Mouse (Mus musculus) limb, embryonic 15.5 days (tissue): ENCODE measurements around the gene Rps6kl1. TPM values are rescaled to one million over a fixed set of nuclear protein-coding genes. Genes with fewer than 3 reads are reported as not detected.

Experiments
- ATAC-seq: fragments of 200-750 bp; cut with Nextera tagmentation; 2 replicates; pipeline ENCODE4 v1.8.0; 2017; ENCODE audit warnings: low read depth, moderate TSS enrichment; ENCODE audit not compliant: insufficient number of reproducible peaks, low FRiP score, low TSS enrichment
- H3K27ac ChIP-seq: fragments of 300-500 bp; sonication (generic); 2 replicates; pipeline ENCODE4 v1.5.1; 2015; ENCODE audit warnings: moderate library complexity, mild to moderate bottlenecking, inconsistent platforms
- H3K27me3 ChIP-seq: fragments of 300-500 bp; sonication (generic); 2 replicates; pipeline ENCODE4 v1.6.1; 2015; ENCODE audit warnings: inconsistent platforms
- H3K36me3 ChIP-seq: fragments of 300-500 bp; sonication (generic); 2 replicates; pipeline ENCODE4 v1.6.1; 2015; ENCODE audit warnings: inconsistent platforms
- H3K4me1 ChIP-seq: fragments of 300-500 bp; sonication (generic); 2 replicates; pipeline ENCODE4 v1.6.1; 2015; ENCODE audit warnings: inconsistent platforms
- H3K4me2 ChIP-seq: fragments of 300-500 bp; sonication (generic); 2 replicates; pipeline ENCODE4 v1.6.1; 2015; ENCODE audit warnings: mild to moderate bottlenecking, inconsistent platforms
- H3K4me3 ChIP-seq: fragments of 300-500 bp; sonication (generic); 2 replicates; pipeline ENCODE4 v1.5.1; 2015; ENCODE audit warnings: mild to moderate bottlenecking, inconsistent platforms
- H3K9ac ChIP-seq: fragments of 300-500 bp; sonication (generic); 2 replicates; pipeline ENCODE4 v1.6.1; 2015; ENCODE audit warnings: inconsistent platforms
- H3K9me3 ChIP-seq: fragments of 300-500 bp; sonication (generic); 2 replicates; pipeline ENCODE4 v1.6.1; 2016; ENCODE audit warnings: inconsistent platforms
- WGBS: fragments of 180-500 bp; shearing (Covaris S2); methylation state at CpG from one replicate; pipeline ENCODE4 v1.1.7; 2015; 5-methylcytosine and 5-hydroxymethylcytosine counted together
- polyA plus RNA-seq: library from polyadenylated mRNA; unstranded; fragments of >200 nt; fragmentation: Nextera tagmentation; extraction: Ambion mirVana; gene quantifications from 2 replicates; pipeline ENCODE4 v1.2.1, GENCODE M21; 2015

Rps6kl1 gene
- polyA plus RNA-seq, 1 experiment from 2014 or later, result 0.88 TPM

DNA sequence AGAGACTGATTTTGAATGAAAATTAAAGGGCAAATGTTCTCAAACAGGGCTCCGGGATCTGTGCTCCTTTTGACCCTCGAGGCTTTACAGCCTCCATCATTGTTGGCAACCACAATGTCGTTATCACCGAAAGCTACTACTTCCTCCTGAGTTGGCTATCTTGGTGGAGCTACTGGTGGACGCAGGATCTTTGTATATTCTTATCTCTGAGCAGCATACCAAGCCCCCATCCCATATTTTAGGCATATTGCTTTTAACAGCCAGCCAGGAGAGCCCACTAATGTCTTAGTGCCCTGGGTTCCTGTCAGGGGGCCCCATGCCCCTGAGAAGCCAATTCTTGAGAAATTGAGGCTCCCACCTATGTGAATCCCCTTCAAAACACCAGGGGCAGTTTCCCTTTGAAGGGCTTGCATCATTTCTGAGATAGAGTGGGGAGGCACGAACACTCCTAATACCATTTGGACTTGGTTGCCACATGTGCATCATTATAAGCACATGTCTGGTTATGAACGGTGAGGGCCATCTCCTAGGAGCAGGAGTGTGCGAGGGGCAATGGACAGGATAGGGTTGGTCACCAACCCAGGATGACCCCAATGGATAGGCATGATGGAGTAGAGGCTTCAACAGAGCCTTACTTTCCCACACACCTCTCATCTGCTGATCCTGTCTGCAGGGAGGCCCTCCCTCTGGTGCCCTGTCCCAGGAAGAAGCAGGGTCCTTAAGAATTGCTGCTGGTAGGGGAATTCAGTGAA lies 16.8 kb downstream of the Rps6kl1 start:
- Histone ChIP-seq H3K4me3 (no peak overlapping the region), H3K4me2 (no peak overlapping the region), H3K27ac (no peak overlapping the region), H3K27me3 (no peaks in the 10 kb centered on the region), H3K4me1 (peaks cover 7% of the 10 kb centered on the region), H3K9me3 (no peaks in the 10 kb centered on the region), H3K9ac (no peak overlapping the region), H3K36me3 (peaks cover 60% of the 10 kb centered on the region)
- ATAC-seq, result no peak
- 79% methylated on average over 8 of the region's 8 CpGs for WGBS

DNA sequence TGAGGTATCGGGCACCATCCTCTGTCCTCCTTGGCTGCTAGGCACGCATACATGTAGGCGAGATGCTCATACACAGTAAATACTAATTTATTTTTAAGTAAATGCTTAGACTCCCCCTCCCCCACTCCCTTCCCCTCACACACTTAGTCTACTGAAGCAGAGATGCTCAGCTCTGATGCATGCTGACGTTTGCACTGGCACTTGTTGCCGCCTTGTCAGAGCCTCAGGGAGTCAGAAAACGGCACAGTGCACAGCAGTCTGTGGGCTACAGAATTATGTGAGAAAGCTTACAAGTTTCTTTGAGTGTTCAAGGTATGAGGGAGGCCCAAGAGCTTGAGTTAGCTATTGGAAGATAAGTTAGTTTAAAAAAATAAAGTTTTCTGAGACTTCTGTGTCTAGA lies 19.7 kb downstream of the Rps6kl1 start:
- H3K4me1 ChIP-seq, result peaks cover 7% of the 10 kb centered on the region
- peaks cover 81% of the 10 kb centered on the region for H3K36me3 ChIP-seq
- 84% methylated on average over 6 of the region's 6 CpGs for WGBS

GRCm38 (mm10) chr12:85129426-85129978 lies 21.6 kb downstream of the Rps6kl1 start:
- no peak overlapping the region for H3K4me2 ChIP-seq
- WGBS, result 94% methylated on average over 9 of the region's 9 CpGs
- peaks cover 82% of the 10 kb centered on the region for H3K36me3 ChIP-seq

More for the DNA sequence above, 19.7 kb downstream of the Rps6kl1 start:
- no peaks in the 10 kb centered on the region for H3K27me3 ChIP-seq
- no peak overlapping the region for H3K4me3 ChIP-seq
- no peak overlapping the region for H3K27ac ChIP-seq
- H3K4me2 ChIP-seq, result no peak overlapping the region
- H3K9me3 ChIP-seq, result no peaks in the 10 kb centered on the region
- H3K9ac ChIP-seq, result no peak overlapping the region
- no peak for ATAC-seq

GRCm38 (mm10) chr12:85126986-85127603 lies 24.0 kb downstream of the Rps6kl1 start:
- Histone ChIP-seq H3K27ac (no peak overlapping the region), H3K36me3 (peaks cover 83% of the 10 kb centered on the region), H3K9ac (no peak overlapping the region), H3K27me3 (no peaks in the 10 kb centered on the region), H3K4me1 (no peaks in the 10 kb centered on the region), H3K9me3 (no peaks in the 10 kb centered on the region), H3K4me3 (no peak overlapping the region), H3K4me2 (no peak overlapping the region)
- ATAC-seq, result no peak
- WGBS, result 78% methylated on average over 8 of the region's 8 CpGs

More at GRCm38 (mm10) chr12:85129426-85129978, 21.6 kb downstream of the Rps6kl1 start:
- H3K4me1 ChIP-seq, result no peaks in the 10 kb centered on the region
- H3K9me3 ChIP-seq, result no peaks in the 10 kb centered on the region
- H3K9ac ChIP-seq, result no peak overlapping the region
- no peak overlapping the region for H3K4me3 ChIP-seq
- no peak for ATAC-seq
- H3K27me3 ChIP-seq, result no peaks in the 10 kb centered on the region
- H3K27ac ChIP-seq, result no peak overlapping the region

- Histone ChIP-seq H3K9ac (no peak overlapping the region), H3K4me3 (no peak overlapping the region), H3K4me1 (no peaks in the 10 kb centered on the region), H3K27ac (no peak overlapping the region), H3K36me3 (peaks cover 81% of the 10 kb centered on the region), H3K27me3 (no peaks in the 10 kb centered on the region), H3K9me3 (no peaks in the 10 kb centered on the region), H3K4me2 (no peak overlapping the region)
- ATAC-seq, result no peak
- WGBS, result 92% methylated on average over 5 of the region's 5 CpGs
These were observed 26.3 kb downstream of the Rps6kl1 start for GRCm38 (mm10) chr12:85124751-85125150.

GRCm38 (mm10) chr12:85123645-85124044 lies 27.4 kb downstream of the Rps6kl1 start:
- no peaks in the 10 kb centered on the region for H3K27me3 ChIP-seq
- H3K4me2 ChIP-seq, result no peak overlapping the region
- ATAC-seq, result no peak
- WGBS, result 93% methylated on average over 11 of the region's 11 CpGs
- peaks cover 83% of the 10 kb centered on the region for H3K36me3 ChIP-seq
- no peak overlapping the region for H3K4me3 ChIP-seq
- H3K27ac ChIP-seq, result no peak overlapping the region
- H3K4me1 ChIP-seq, result no peaks in the 10 kb centered on the region
- no peak overlapping the region for H3K9ac ChIP-seq
- no peaks in the 10 kb centered on the region for H3K9me3 ChIP-seq

GRCm38 (mm10) chr12:85123108-85123530 lies 27.9 kb downstream of the Rps6kl1 start:
- H3K4me3 ChIP-seq, result no peak overlapping the region
- ATAC-seq, result no peak
- no peaks in the 10 kb centered on the region for H3K9me3 ChIP-seq
- H3K4me1 ChIP-seq, result no peaks in the 10 kb centered on the region
- WGBS, result 94% methylated on average over 9 of the region's 9 CpGs
- no peaks in the 10 kb centered on the region for H3K27me3 ChIP-seq
- H3K36me3 ChIP-seq, result peaks cover 83% of the 10 kb centered on the region
- H3K9ac ChIP-seq, result no peak overlapping the region
- H3K27ac ChIP-seq, result no peak overlapping the region
- H3K4me2 ChIP-seq, result no peak overlapping the region

- WGBS, result 80% methylated on average over 9 of the region's 9 CpGs
- no peak for ATAC-seq
- Histone ChIP-seq H3K9ac (no peak overlapping the region), H3K4me3 (no peak overlapping the region), H3K27ac (no peak overlapping the region), H3K27me3 (no peaks in the 10 kb centered on the region), H3K4me1 (no peaks in the 10 kb centered on the region), H3K9me3 (no peaks in the 10 kb centered on the region), H3K36me3 (peaks cover 80% of the 10 kb centered on the region), H3K4me2 (no peak overlapping the region)
These were observed 29.1 kb downstream of the Rps6kl1 start for GRCm38 (mm10) chr12:85121806-85122459.

DNA sequence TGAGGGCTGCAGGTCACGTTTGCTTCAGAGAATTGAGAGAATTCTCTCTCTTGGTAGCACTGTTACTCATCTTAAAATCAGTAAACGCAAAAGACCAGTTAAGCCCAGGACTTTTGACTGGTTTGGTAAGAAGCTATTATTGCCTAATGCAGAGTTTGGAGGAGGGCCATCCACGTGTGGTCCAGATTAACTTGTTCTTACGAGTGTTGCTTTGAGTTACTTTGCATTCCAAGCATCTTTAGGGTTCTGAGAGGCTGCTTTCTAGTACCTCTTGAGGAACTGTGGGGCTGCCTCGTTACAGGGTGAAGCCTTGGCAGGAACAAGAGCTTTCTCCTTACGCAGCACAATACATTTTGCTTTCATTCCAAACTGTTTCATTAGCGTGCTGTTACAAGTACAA lies 35.4 kb downstream of the Rps6kl1 start:
- Histone ChIP-seq H3K4me1 (peaks cover 18% of the 10 kb centered on the region), H3K4me3 (no peak overlapping the region), H3K9me3 (no peaks in the 10 kb centered on the region), H3K36me3 (peaks cover 26% of the 10 kb centered on the region), H3K9ac (no peak overlapping the region), H3K4me2 (no peak overlapping the region), H3K27me3 (no peaks in the 10 kb centered on the region), H3K27ac (no peak overlapping the region)
- 50% methylated on average over 7 of the region's 7 CpGs for WGBS
- ATAC-seq, result no peak

DNA sequence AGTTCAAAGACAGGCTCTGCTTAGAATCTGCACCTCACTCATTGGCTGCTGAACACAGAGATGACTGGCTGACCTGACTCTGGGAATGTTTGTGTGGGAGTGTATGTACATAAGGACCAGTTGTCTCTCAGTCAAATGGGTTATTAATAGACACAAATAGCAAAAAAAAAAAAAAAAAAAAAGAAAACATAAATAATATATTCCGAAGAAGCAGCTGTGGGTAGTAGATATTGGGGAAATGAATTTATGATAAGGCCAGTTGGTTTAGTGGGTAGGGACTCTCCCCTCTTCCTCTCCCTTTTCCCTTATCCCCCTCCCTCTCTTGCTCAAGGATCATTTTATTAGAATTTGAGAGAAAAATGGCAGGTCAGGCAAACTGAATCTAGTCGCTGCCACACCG lies 37.1 kb downstream of the Rps6kl1 start:
- no peak overlapping the region for H3K4me3 ChIP-seq
- ATAC-seq, result no peak
- 92% methylated on average over 3 of the region's 3 CpGs for WGBS

GRCm38 (mm10) chr12:85113337-85113736 lies 37.7 kb downstream of the Rps6kl1 start:
- ATAC-seq, result no peak
- peaks cover 29% of the 10 kb centered on the region for H3K4me1 ChIP-seq
- H3K4me3 ChIP-seq, result no peak overlapping the region
- H3K9ac ChIP-seq, result no peak overlapping the region
- no peaks in the 10 kb centered on the region for H3K27me3 ChIP-seq
- no peak overlapping the region for H3K27ac ChIP-seq
- peaks cover 6% of the 10 kb centered on the region for H3K36me3 ChIP-seq
- WGBS, result 84% methylated on average over 3 of the region's 3 CpGs
- no peak overlapping the region for H3K4me2 ChIP-seq
- no peaks in the 10 kb centered on the region for H3K9me3 ChIP-seq

More for the DNA sequence above, 37.1 kb downstream of the Rps6kl1 start:
- Histone ChIP-seq H3K36me3 (peaks cover 12% of the 10 kb centered on the region), H3K9ac (no peak overlapping the region), H3K4me2 (no peak overlapping the region), H3K4me1 (peaks cover 29% of the 10 kb centered on the region), H3K27ac (no peak overlapping the region), H3K27me3 (no peaks in the 10 kb centered on the region), H3K9me3 (no peaks in the 10 kb centered on the region)
